Mouse (Mus musculus) naive thymus-derived CD4-positive, alpha-beta T cell, adult 2 months (primary cell): ENCODE measurements around the gene Ankrd6.

Experiments used
- DNase-seq: peaks from one replicate; pipeline ENCODE4 v3.0.0-alpha.2; 2011; ENCODE audit warnings: low read depth

The Ankrd6 gene

DNA sequence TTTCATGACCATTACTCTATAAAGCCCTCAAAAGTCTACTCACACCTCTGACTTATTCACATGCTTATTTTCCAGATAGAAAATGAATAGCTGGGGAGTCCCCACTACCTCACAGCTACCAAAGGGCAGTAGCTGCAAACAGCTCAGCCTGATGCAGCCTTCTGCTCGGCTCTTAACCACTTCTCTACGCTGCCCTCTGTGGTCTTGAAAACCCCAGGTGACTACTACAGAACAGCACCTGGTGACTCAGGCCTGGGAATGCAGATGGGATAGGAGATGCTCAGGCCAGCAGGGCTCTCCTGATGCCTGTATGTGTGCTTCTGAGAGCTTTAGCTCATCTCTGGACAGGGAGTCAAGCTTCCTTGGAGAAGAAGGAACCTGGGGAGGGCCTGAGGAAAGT, 45.3 kb downstream of the Ankrd6 start:
- no peak for DNase-seq

DNA sequence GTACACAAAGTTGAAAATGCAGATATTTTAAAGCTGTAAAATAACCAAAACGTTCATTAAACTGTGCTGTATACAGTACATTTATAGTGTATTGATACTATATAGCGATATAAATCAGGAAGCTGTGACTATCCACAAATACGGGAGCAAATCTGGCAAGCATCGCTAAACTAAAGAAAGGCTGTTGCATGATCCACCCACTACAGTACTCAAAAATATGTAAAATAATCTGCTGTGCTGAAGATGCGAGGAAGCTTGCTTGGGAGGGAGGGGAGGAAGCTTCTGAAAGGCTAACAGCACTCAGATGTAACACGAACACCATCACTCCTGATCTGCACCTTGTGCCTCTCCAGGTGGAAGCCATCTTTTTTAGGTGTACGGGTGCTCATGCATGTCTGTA, 46.8 kb downstream of the Ankrd6 start:
- no peak for DNase-seq

GRCm38 (mm10) chr4:32899051-32899450, 51.6 kb downstream of the Ankrd6 start:
- no peak for DNase-seq

GRCm38 (mm10) chr4:32891341-32891740, 59.3 kb downstream of the Ankrd6 start:
- DNase-seq, result no peak

- DNase-seq, result no peak
These were observed 59.9 kb downstream of the Ankrd6 start for GRCm38 (mm10) chr4:32890735-32891098.

DNA sequence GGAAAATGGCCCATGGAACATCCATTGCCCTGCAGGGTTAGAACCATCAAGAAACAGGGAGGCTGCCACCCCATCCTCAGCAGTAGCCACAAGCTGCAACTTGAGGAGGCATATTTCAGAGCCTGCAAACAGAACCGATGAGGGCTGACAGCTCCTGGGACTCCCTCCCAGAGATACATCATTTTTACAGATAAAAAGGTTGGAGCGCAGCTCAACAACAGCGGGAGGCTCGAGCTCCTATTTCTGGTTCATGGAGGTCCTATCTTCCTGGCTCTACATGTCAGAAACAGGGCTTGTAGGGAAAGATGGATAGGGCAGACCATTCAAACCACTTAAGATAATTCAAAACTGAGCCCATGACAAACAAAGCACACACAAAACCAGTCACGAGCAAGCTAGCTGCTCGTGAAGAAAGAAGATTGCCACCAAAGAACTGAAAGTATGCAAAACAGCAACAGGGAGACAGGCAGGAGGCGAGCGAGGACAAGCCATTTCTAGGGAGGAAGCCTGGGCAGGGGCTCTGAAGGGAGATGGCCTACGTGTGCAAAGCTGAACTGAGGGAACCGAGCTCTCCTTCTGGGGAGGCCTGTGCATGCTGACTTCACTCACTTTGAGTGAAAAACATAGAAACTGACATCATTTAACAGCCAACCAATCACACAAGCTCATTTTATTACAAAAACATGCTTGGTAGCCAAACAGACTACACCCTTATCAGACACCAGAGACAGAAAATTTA, 60.5 kb downstream of the Ankrd6 start:
- no peak for DNase-seq

DNA sequence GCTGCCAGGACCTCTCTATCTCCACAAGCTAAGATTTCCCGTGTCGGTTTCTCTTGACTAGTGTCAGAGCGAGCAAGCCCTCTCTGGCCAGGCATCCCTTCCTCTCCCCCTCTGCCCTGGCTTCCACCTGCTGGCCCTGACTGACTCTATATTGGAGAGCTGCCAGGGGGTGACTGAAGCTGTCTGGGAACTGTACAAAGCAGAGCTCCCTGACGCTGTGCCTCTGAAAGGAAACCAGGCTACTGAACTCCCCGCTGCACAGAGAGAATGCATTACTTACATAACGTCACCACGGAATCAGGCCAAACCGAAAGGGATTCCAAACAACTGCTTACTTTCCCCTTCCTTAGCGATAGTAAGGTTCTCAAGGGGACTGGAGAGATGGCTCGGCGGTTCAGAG, 61.4 kb downstream of the Ankrd6 start:
- peak; percentile 46 for DNase-seq

DNA sequence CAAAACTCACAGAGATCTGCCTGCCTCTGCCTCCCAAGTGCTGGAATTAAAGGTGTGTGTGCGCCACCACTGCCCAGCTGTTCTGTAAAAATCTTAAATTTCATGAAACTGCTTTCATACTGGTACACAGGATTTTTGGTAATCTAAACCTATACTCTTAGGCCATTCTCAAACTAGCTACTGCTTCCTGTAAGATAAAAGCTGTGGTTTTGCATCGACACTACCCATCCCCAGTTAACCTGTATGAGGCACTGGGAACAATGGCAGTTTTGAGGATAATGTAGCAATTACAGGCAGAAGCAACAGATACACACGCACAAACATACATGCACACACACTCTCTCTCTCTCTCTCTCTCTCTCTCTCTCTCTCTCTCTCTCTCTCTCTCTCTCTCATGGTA, 64.2 kb downstream of the Ankrd6 start:
- DNase-seq, result no peak

- DNase-seq, result no peak
These were observed 66.0 kb downstream of the Ankrd6 start for GRCm38 (mm10) chr4:32884599-32884998.

GRCm38 (mm10) chr4:32881001-32881400, 69.6 kb downstream of the Ankrd6 start:
- no peak for DNase-seq

DNA sequence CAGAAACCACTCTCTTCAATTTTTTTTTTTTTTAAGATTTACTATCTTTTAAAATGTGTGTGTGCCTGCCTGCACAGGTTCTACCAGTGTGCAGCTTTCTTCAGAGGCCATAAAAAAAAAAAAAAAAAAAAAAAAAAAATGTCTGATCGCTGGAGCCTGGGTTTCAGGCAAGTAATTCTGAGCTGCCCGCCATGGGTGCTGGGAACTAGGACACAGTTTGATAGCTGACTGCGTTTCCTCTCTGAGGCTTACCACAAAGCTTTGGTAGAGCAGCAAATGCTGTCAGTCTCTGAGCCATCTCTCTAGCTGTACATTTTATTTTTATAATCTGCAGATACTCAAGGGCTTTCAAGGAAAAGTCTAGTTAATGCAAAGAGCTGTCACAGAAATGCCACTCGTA, 76.0 kb downstream of the Ankrd6 start:
- peak; percentile 35 for DNase-seq

- no peak for DNase-seq
These were observed 78.4 kb downstream of the Ankrd6 start for GRCm38 (mm10) chr4:32872189-32872749.

DNA sequence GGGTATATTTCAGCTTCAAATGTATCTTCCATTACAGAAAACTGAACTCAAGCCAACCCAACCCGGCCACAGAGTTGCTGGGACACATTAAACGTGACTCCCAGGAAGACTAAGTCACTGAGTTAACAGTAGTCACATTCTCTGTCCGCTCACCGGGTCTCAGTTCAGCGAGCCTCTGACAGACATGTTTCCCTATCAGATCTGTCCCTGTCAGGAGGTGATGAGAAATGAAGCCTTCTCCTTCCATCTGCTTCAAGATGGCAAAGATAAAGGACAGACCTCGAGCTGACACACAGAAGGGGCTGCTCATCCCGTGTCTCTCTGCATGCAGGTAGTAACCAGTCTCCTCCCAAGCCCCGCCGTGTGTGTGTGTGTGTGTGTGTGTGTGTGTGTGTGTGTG, 81.3 kb downstream of the Ankrd6 start:
- DNase-seq, result peak; percentile 36

DNA sequence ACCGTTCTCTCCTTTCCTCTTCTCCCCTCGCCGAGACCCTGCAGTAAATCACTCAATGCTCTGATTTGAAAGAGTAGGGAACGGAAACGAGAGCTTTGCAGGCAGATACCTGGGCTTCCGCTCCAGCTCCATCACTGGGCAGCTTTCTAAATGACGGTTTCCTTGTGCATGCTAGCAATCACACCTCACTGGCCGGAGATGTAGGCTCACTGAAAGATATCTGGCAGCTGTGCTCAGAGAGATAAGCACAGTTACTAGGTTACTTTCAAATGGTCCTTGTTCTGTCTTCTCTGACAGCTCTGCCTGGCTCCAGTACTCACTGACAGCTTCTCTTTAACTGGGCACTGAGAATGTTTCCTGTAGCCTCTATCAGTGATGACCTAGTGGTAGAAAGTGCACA, 81.8 kb downstream of the Ankrd6 start:
- DNase-seq, result peak; percentile 57

GRCm38 (mm10) chr4:32868437-32868836, 82.2 kb downstream of the Ankrd6 start:
- DNase-seq, result no peak

DNA sequence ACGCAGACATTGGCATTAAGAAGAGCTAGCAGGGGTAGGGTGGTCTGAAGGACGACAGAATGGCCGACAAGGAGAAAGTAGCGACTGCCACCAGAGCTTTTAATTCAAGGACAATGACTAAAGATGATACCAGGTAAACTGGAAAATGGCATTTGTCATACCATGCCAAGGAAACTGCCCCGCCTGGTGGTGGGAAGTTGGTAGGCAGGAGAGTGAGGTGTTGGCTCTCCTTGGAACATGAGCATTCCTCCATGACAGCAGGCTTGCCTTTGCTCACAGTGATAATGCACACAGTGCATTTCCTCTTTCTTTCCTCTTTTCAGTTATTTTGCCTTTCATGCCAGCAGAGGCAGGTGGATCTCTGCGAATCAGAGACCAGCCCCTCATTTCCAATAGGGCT, 83.2 kb downstream of the Ankrd6 start:
- peak; percentile 22 for DNase-seq

DNA sequence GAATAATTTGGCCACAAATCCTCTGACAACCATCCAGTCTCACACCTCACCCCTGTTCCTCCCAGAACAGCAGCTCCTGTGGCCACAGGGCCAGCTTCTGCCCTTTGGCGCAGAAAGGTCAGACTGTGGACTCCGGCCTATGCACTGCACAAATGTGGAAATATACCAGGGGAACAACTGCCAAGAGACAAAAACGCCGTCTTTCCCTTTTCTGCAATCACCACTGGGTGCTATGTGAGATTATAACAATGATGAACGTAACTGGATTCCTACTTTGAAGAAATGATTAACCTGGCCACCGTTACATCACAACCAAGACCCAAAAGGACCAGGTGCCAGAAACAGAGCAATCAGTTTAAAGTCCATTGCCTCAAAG, 85.8 kb downstream of the Ankrd6 start:
- no peak for DNase-seq

GRCm38 (mm10) chr4:32864131-32864866, 86.3 kb downstream of the Ankrd6 start:
- peak; percentile 24 for DNase-seq

GRCm38 (mm10) chr4:32863447-32864130, 87.1 kb downstream of the Ankrd6 start:
- peak; percentile 19 for DNase-seq

DNA sequence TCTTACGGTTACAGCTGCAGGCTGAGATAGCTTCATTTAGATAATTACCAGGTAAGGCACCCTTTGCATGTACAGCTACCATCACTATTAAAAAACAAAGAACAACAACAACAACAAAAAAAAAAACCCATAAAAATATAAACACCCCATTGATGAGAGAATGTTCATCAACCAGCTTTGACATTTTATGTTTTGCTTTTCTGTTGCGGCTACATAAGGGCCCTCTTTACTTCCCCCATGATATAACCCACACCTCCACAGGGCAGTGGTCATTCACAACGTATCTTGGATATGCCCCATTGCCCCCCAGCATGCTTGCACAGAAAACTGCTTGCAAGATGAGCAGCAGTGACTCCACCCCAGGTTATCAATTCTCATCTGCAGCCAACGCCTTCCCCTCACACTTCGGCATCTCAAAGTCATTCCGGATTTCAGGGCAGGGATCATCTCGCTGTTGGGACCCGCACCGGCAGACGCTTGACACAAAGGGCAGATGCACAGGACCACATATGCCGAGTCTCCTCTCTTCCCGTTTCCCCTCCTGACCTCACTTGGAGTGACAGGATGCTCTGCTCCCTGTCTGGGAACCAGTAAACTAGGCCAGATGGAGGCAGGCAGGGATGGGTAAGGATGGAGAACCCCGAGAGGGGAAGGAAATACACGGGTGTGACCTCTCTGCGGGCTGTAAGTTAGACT, 87.7 kb downstream of the Ankrd6 start:
- DNase-seq, result no peak

GRCm38 (mm10) chr4:32862011-32862750, 88.5 kb downstream of the Ankrd6 start:
- DNase-seq, result peak; percentile 53
